Mouse (Mus musculus): Measurements from ENCODE around the gene Ifrd1.
"Not testable (repeated sequence)": the region's sequence is repeated elsewhere in the genome, so short reads cannot be mapped to it uniquely, and the experiment has no call there.

Ifrd1 gene

GRCm38 (mm10) chr12:40248454-40249180, at the start of gene Ifrd1:
Ifrd1 (minus strand) TSS chr12:40248504.
- peak; percentile 14 for DNase-seq

GRCm38 (mm10) chr12:40286539-40286938, 38.2 kb upstream of the Ifrd1 start:
- DNase-seq, result no peak

- no peak for DNase-seq
These were observed 32.5 kb upstream of the Ifrd1 start for GRCm38 (mm10) chr12:40280596-40281325.

GRCm38 (mm10) chr12:40277581-40277980, 29.3 kb upstream of the Ifrd1 start:
- DNase-seq, result no peak

- no peak for DNase-seq
These were observed 26.6 kb upstream of the Ifrd1 start for GRCm38 (mm10) chr12:40274931-40275330.

DNA sequence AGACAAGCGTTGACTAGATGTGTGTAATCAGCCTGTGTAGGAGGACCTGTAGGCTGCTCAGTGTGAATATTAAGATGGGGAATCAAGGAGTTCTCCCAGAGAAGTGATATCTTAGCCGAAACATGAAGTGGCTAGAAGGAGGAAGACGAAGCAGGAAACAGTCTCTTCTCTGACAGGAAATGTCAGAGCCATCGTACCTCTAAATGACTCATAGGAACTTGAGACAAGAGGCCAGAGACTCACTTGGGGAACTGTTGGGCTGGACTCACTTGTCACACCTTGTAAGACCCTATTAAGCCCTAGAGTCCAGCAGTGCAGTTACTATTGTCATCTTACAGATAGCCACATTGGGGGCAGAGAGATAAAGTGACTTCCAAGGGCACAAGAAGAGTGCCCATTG, 25.0 kb upstream of the Ifrd1 start:
- no peak for DNase-seq

GRCm38 (mm10) chr12:40272710-40273109, 24.4 kb upstream of the Ifrd1 start:
- DNase-seq, result no peak

GRCm38 (mm10) chr12:40268313-40268712, 20.0 kb upstream of the Ifrd1 start:
- no peak for DNase-seq

DNA sequence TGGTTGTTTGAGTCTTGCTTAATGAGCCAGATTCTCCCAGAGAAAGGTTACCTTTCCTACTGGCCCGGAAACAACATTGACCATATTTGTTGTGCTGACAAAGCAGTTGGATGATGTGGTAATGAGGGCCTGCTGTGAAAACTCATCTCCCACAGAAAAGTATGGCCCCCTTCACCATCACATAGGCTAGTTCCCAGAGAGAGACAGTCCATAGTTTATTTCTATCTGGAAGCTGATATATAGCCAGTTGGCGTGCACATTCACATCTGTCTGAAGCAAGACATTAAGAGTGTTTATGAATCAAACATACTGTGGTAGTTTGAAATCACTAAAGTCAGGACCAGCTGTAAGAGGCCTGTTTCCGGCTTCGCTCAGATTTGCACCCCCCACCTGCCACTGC, 15.4 kb upstream of the Ifrd1 start:
- no peak for DNase-seq

DNA sequence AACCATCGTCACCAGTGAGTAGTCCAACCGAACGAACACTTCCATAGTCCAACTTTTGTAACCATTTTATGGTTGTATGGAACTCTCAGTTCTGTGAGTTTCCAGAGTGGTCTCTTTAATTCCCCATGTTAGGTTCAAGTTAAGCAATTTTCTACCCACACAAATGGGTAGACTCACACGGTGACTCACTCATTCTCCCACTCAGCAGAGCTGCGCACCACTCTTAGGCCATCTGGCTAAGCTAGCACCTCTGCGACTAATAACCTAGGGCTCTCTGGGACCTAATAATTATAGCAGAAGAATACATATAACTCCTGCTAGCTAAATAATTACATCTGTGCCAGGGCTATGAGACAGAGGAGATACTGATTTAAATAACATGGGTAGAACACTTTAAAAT, 14.7 kb upstream of the Ifrd1 start:
- DNase-seq, result no peak

DNA sequence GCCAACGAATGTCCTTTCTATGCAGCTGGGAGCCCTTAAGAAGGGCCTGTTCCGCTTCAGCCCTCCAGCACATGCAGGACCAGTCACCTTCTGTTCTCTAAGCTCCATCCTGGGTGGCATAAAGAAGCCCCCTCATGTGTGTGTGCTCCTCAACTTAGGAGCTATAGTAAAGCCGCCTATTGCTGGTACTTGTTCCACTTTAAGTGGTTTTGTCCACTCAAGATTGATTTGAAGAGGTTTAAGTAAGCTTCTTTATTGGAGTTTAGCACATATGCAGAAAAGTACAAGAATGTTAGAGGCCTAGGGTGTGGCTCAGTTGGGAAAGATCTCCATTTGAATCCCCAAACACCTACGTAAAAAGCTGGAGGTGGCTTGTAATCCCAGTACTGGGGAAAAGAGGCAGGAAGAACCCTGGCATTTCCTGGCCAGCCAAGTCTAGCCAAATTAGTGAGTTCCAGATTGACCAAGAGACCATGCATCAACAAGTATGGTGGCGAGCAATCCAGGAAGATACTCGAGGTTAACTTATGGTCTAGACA, 10.2 kb upstream of the Ifrd1 start:
- DNase-seq, result no peak

DNA sequence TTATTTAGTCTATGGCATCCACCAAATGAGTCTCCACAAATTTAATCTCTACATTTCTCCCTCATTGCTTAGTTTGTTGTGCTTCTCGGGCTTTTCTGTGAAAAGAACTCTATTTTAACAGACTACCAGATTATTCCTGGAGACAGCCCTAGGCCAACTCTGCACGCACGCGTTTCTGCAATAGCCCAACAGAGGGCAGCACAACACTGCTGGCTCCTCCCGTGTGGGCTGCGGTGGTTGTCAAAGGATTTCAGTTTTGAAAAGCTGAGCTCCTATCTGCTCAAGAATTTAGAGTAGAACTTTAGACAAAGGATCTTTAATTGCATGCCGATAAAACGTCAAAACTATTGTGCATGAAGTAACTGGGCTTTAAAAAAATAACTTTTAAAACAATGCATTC, 8.9 kb upstream of the Ifrd1 start:
- DNase-seq, result peak; percentile 91

- no peak for DNase-seq
These were observed 8.2 kb upstream of the Ifrd1 start for GRCm38 (mm10) chr12:40256543-40256942.

DNA sequence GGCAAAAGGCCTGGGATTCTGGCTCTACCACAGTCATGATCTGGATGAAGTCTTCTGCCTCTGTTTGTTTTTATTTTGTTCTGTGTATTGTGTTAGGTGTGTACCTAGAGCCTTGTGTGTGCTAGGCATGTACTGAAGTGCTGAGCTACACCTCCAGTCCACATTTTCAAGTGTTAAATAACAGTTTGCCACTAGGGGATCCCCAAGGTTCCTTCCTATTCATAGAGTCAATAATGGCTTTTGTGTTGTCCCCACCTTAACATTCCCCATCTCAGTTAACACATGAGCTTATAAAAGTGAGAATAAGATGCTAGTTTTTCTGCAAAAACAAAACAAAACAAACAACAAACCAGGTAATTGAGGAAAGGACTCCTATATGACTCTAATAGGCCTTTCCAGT, 7.7 kb upstream of the Ifrd1 start:
- no peak for DNase-seq

DNA sequence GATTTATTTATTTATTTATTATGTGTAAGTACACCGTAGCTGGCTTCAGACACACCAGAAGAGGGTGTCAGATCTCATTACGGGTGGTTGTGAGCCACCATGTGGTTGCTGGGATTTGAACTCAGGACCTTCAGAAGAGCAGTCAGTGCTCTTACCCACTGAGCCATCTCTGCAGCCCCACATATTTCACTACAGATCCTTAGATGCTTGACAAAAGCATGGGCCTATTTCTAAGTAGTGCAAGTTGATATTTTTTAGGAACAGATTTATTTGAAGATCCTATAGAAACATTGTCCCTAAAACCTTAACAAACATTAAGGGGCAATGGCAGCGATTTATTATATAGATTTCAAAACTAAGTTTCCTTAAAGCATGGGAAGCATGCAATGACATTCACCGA, 7.0 kb upstream of the Ifrd1 start:
- not testable (repeated sequence) for DNase-seq

DNA sequence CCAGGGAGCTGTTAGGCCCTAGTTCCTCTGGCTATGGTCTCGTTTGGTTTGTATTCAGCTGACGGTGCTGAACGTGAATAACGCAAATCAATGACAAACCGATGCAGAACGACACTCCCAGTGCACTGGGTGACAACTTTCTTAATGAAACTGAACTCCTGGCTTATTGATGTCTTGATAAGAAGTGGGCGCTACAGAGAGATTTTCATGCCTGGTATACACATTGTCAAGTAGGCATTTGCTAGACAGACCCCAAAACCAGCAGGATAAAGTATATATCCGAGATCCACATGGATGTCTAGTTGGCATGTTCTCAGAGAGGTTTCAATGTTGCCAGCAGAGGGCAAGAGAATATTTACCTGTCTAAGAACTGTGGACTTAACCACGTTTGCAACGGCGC, 6.4 kb upstream of the Ifrd1 start:
- no peak for DNase-seq

DNA sequence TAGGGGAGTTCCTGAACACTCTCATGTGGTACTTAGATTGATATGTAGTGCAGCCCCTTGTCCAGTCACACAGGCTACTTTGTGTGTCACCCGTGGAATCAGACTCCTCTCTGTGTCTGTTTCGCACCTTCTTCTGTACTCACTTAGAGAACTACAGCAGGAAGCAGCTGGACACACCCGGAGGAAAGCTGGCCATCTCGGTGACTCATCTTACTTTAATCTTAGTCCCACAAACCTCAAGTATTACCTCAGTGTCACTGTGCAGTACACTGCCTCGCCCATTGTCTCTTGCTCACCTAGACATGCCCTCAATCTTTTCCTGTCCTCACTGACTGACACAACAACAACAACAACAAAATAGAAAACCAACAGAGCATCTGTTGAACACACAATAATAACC, 4.9 kb upstream of the Ifrd1 start:
- no peak for DNase-seq

DNA sequence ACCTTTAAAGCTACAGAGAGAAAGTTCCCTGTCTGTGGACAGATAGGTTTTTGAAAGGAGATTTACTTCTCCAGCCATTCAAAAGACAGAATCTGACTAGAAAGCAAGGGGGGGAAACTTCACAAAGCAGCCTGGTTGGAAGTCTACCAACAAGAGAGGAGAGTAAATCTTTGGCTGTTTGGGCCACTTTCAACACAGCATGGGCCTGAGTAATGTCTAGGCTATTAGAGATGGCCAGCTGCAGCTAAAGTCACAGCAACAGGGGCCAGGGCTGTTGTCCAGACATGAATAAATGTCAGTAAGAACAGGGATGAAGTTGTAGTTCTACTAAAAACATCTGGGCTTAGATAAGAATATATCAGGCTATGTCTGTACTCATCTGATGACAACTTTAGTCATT, 2.0 kb upstream of the Ifrd1 start:
- peak; percentile 42 for DNase-seq

DNA sequence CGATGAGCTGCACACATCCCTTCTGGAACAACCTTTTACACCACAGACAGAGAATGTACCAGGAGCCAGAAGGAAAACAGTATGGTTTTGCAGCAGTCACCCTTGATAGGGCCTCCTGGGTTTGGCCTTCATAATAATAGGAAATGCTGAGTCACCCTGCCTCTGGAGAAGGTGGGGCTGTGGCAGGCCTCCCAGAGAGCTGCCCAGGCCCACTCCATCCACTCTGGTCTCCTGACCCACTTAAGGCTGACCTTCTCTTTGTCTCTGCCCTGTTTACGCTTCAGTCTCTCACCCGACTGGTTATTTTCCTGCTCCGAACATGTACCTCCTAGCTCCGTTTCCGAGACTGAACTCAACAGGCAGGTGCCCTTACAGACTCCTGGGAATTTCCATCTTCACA, 328 bp downstream of the Ifrd1 start:
- peak; percentile 50 for DNase-seq

- DNase-seq, result no peak
These were observed 920 bp downstream of the Ifrd1 start for GRCm38 (mm10) chr12:40247384-40247783.

DNA sequence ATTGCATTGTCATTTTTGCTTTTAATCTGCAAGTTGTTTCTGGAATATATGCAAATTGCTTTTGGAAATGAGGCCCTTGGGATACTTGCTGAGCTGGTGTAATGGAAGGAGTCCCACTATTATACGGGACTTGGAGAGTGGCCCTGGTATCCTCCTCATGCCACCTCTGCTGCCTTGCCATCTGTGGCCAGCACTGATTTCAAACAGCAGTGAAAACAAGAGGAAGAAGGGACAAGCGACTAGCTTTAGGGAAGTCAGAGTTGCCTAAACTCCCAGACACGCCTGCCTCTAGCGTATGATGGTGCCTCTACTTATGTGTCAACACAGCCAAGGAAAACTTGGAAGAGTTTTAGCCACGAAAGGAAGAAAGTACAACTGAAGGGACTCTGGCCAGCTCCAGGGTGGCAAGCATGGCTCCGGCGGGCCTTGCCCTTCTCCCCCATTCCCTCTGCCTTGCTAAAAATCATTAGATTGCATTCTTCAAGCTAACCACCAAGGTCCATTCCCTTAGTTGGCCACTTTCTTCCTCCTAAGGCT, 2.8 kb downstream of the Ifrd1 start:
- no peak for DNase-seq

- DNase-seq, result no peak
These were observed 3.4 kb downstream of the Ifrd1 start for GRCm38 (mm10) chr12:40244926-40245325.

- peak; percentile 69 for DNase-seq
These were observed 4.5 kb downstream of the Ifrd1 start for GRCm38 (mm10) chr12:40243821-40244221.

- no peak for DNase-seq
These were observed 5.1 kb downstream of the Ifrd1 start for GRCm38 (mm10) chr12:40243241-40243640.
